Comparison of ENCODE assay signal across 9 mouse cellular contexts in genomic region chr9:75609965-75610364, GRCm38 (mm10). TPM values are rescaled to one million over a fixed set of nuclear protein-coding genes. Genes with fewer than 3 reads are reported as not detected.
DNase-seq lines count a peak whose midpoint lies in the region; ATAC-seq and TF ChIP-seq lines count a peak whose summit lies in the region.
"Had no signal": no experiment of that assay in that cellular context is flagged by ENCODE, and none has a peak within 500 bp of the region (broad histone marks: within the 10 kb centered on the region; RNA-seq: fewer than 3 reads in every experiment).

No protein-coding gene starts in this region.

- no peaks in the 10 kb centered on the region for H3K9me3 ChIP-seq in heart, embryonic 13.5 days
- H3K9me3 ChIP-seq in forebrain, embryonic 16.5 days (ENCODE audit: control insufficient read depth, low read length): no peaks in the 10 kb centered on the region
- no peaks in the 10 kb centered on the region for H3K9me3 ChIP-seq in midbrain, embryonic 11.5 days (ENCODE audit: control insufficient read depth, low read length)
- H3K9me3 ChIP-seq: G1E had no signal

- H3K9ac ChIP-seq in heart, embryonic 13.5 days: peak overlapping the region; percentile 81
- H3K9ac ChIP-seq in forebrain, embryonic 16.5 days (replicated peaks; ENCODE audit: low read depth, low read length): peak overlapping the region; percentile 92
- H3K9ac ChIP-seq in midbrain, embryonic 11.5 days (ENCODE audit: low read length): peak overlapping the region; percentile 67

- ATAC-seq in heart, embryonic 13.5 days (ENCODE audit: extremely low read depth, insufficient number of reproducible peaks, low FRiP score, low TSS enrichment): no peak
- ATAC-seq in forebrain, embryonic 16.5 days: peak; percentile 39
- no peak for ATAC-seq in midbrain, embryonic 11.5 days (ENCODE audit: low FRiP score)

- H3K36me3 ChIP-seq in heart, embryonic 13.5 days: no peaks in the 10 kb centered on the region
- no peaks in the 10 kb centered on the region for H3K36me3 ChIP-seq in forebrain, embryonic 16.5 days (ENCODE audit: control insufficient read depth, insufficient read depth)
- no peaks in the 10 kb centered on the region for H3K36me3 ChIP-seq in midbrain, embryonic 11.5 days (ENCODE audit: control insufficient read depth, insufficient read depth, low read length)
- H3K36me3 ChIP-seq: G1E had no signal

- no peak for TF ChIP-seq CTCF in brain, embryonic 14.5 days (IDR thresholded peaks at IDR 0.05; ENCODE audit: borderline replicate concordance, extremely low read depth, insufficient read depth, insufficient read length)

- H3K4me3 ChIP-seq in heart, embryonic 13.5 days: peak overlapping the region; percentile 84
- H3K4me3 ChIP-seq in forebrain, embryonic 16.5 days (replicated peaks; ENCODE audit: low read length): peak overlapping the region; percentile 96
- peak overlapping the region; percentile 60 for H3K4me3 ChIP-seq in midbrain, embryonic 11.5 days (ENCODE audit: low read depth, low read length)

- no peak for TF ChIP-seq POLR2A in brain, embryonic 14.5 days (IDR thresholded peaks at IDR 0.05; ENCODE audit: borderline replicate concordance, extremely low read depth, insufficient read depth, insufficient read length, poor library complexity, severe bottlenecking)

- intact Hi-C loops in heart, postnatal 14 days (cut with DNase I): no loop called here

- H3K4me1 ChIP-seq in heart, embryonic 13.5 days: 0 out of 2 replicates have a peak, but pooled peaks cover 3% of the 10 kb centered on the region
- peaks cover 12% of the 10 kb centered on the region for H3K4me1 ChIP-seq in forebrain, embryonic 16.5 days (replicated peaks; ENCODE audit: control insufficient read depth, insufficient read depth, low read length)
- no peaks in the 10 kb centered on the region; the same call in 1 of the 2 replicates for H3K4me1 ChIP-seq in midbrain, embryonic 11.5 days (ENCODE audit: control insufficient read depth, insufficient read depth, low read length)

- no peak overlapping the region for H3K27ac ChIP-seq in heart, embryonic 13.5 days (replicated peaks)
- H3K27ac ChIP-seq in forebrain, embryonic 16.5 days (ENCODE audit: low read length): peak overlapping the region; percentile 90
- H3K27ac ChIP-seq in midbrain, embryonic 11.5 days (ENCODE audit: low read depth, low read length): no peak overlapping the region; the same call in 1 of the 2 replicates

- WGBS in heart, embryonic 13.5 days: 26% methylated on average over 16 of the region's 16 CpGs
- WGBS in forebrain, embryonic 16.5 days: 7% methylated on average over 16 of the region's 16 CpGs
- WGBS in midbrain, embryonic 11.5 days: 16% methylated on average over 16 of the region's 16 CpGs

- peak overlapping the region; percentile 100 for H3K4me2 ChIP-seq in heart, embryonic 13.5 days
- H3K4me2 ChIP-seq in forebrain, embryonic 16.5 days (ENCODE audit: low read length): peak overlapping the region; percentile 68
- peak overlapping the region; percentile 76 for H3K4me2 ChIP-seq in midbrain, embryonic 11.5 days

- DNase-seq in heart, postnatal 14 days: no peak
- peak; percentile 76 for DNase-seq in brain, embryonic 14.5 days (ENCODE audit: low read depth)
- DNase-seq in midbrain, embryonic 11.5 days (ENCODE audit: low spot score, missing footprints): peak; percentile 90
- no peak for DNase-seq in natural killer cell, adult 2 months (ENCODE audit: low spot score in 2 of 2)
- no peak for DNase-seq in layer of hippocampus, postnatal 36 days
- DNase-seq in urinary bladder, postnatal 14 days (ENCODE audit: low spot score): no peak

- H3K27me3 ChIP-seq in heart, embryonic 13.5 days (replicated peaks): peaks cover 35% of the 10 kb centered on the region; the same call in 1 of the 2 replicates
- H3K27me3 ChIP-seq in forebrain, embryonic 16.5 days (replicated peaks; ENCODE audit: control insufficient read depth, insufficient read depth, low read length): no peaks in the 10 kb centered on the region
- H3K27me3 ChIP-seq in midbrain, embryonic 11.5 days (ENCODE audit: control insufficient read depth, insufficient read depth, low read length): no peaks in the 10 kb centered on the region; the same call in 1 of the 2 replicates

RNA-seq across cellular contexts. Expression of gene Tmod2, which starts 1.2 kb away (rescaled TPM):
- polyA plus RNA-seq in heart, embryonic 13.5 days (2015; fragmentation: Nextera tagmentation; extraction: Ambion mirVana): 4.7 and 5.0 TPM in 2 replicates
- total RNA-seq in heart, postnatal 14 days (2021): 1 to 10 TPM; 4.6 to 5.0 TPM
- 51.1 and 74.5 TPM in 2 replicates for polyA plus RNA-seq in brain, embryonic 14.5 days (2012; rRNA removed)
- polyA plus RNA-seq in forebrain, embryonic 16.5 days (2015; fragmentation: Nextera tagmentation; extraction: Ambion mirVana): 252 and 274 TPM in 2 replicates
- polyA plus RNA-seq in midbrain, embryonic 11.5 days (2014; fragmentation: Nextera tagmentation; extraction: Ambion mirVana): 63.2 and 70.7 TPM in 2 replicates
- 100 to 1,000 TPM; 370 to 392 TPM for total RNA-seq in layer of hippocampus, postnatal 36 days (2021)
- polyA plus RNA-seq: G1E had no signal

RNA-seq across cellular contexts. Expression of gene Lysmd2, which starts 15.6 kb away (rescaled TPM):
- polyA plus RNA-seq in heart, embryonic 13.5 days (2015; fragmentation: Nextera tagmentation; extraction: Ambion mirVana): 16.2 and 16.9 TPM in 2 replicates
- 1 to 10 TPM; 8.2 to 8.7 TPM for total RNA-seq in heart, postnatal 14 days (2021)
- polyA plus RNA-seq in brain, embryonic 14.5 days (2012; rRNA removed): 19.5 and 22.2 TPM in 2 replicates
- polyA plus RNA-seq in forebrain, embryonic 16.5 days (2015; fragmentation: Nextera tagmentation; extraction: Ambion mirVana): 26.7 and 28.2 TPM in 2 replicates
- 12.1 and 14.8 TPM in 2 replicates for polyA plus RNA-seq in midbrain, embryonic 11.5 days (2014; fragmentation: Nextera tagmentation; extraction: Ambion mirVana)
- 10 to 100 TPM; 61.8 to 65.8 TPM for total RNA-seq in layer of hippocampus, postnatal 36 days (2021)
- polyA plus RNA-seq: G1E had no signal

RNA-seq across cellular contexts. Expression of gene Tmod3, which starts 50.5 kb away (rescaled TPM):
- 63.8 and 70.0 TPM in 2 replicates for polyA plus RNA-seq in heart, embryonic 13.5 days (2015; fragmentation: Nextera tagmentation; extraction: Ambion mirVana)
- 10 to 100 TPM; 85.9 to 86.1 TPM for total RNA-seq in heart, postnatal 14 days (2021)
- 58.9 and 60.9 TPM in 2 replicates for polyA plus RNA-seq in brain, embryonic 14.5 days (2012; rRNA removed)
- polyA plus RNA-seq in forebrain, embryonic 16.5 days (2015; fragmentation: Nextera tagmentation; extraction: Ambion mirVana): 107 and 113 TPM in 2 replicates
- 97.4 and 105 TPM in 2 replicates for polyA plus RNA-seq in midbrain, embryonic 11.5 days (2014; fragmentation: Nextera tagmentation; extraction: Ambion mirVana)
- total RNA-seq in layer of hippocampus, postnatal 36 days (2021): 10 to 100 TPM; 46.4 to 47.3 TPM

Comparison
In these comparisons a context has a peak if more than half of its experiments do, and no peak if none do; other contexts are left out.
1. DNase-seq: peak in brain, embryonic 14.5 days (single experiment) and midbrain, embryonic 11.5 days (single experiment); none in heart, postnatal 14 days (0 of 2), natural killer cell, adult 2 months (0 of 2), layer of hippocampus, postnatal 36 days (0 of 2) and urinary bladder, postnatal 14 days (single experiment).
2. Peak in every context shown above with its lines, with median percentiles within 50 percentile points of each other: H3K4me2 ChIP-seq, H3K4me3 ChIP-seq and H3K9ac ChIP-seq.